Mouse (Mus musculus) WW6 (cell line): ENCODE measurements around the gene Chrne.

ENCODE experiments used
- DNase-seq: peaks from one replicate; pipeline ENCODE4 v3.0.0-alpha.2; 2013; ENCODE audit warnings: low read depth, low spot score

Gene Chrne

GRCm38 (mm10) chr11:70628431-70628830, 9.4 kb upstream of the Chrne start:
- DNase-seq = no peak

DNA sequence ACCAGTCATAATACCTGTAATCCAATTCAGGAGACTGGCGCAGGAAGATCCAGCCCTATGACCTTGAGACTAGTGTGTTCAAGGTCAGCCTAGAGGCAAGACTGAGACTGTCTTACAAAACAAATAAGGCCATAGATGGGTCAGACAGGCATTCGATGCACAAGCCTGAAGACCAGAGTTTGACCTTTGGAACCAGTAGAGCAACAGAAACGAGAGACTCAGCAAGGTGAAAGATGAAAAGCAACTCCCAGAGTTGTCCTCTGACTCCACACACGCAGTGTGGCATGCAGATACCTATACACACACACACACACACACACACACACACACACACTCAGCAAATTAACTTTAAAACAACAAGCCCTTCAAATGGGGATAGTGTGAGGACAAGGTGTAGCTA, 7.9 kb upstream of the Chrne start:
- DNase-seq = no peak

- DNase-seq = no peak
Measured at GRCm38 (mm10) chr11:70625473-70625872, 6.5 kb upstream of the Chrne start.

GRCm38 (mm10) chr11:70623053-70623742, 4.2 kb upstream of the Chrne start:
- DNase-seq = peak; percentile 60

- DNase-seq = no peak
Measured at GRCm38 (mm10) chr11:70621972-70622814, 3.2 kb upstream of the Chrne start.

- DNase-seq = no peak
Measured at GRCm38 (mm10) chr11:70615516-70616093, 3.4 kb downstream of the Chrne start, which contains the start of gene 4930544D05Rik. Gene 4930544D05Rik, plus strand, starts transcription at chr11:70615848.

DNA sequence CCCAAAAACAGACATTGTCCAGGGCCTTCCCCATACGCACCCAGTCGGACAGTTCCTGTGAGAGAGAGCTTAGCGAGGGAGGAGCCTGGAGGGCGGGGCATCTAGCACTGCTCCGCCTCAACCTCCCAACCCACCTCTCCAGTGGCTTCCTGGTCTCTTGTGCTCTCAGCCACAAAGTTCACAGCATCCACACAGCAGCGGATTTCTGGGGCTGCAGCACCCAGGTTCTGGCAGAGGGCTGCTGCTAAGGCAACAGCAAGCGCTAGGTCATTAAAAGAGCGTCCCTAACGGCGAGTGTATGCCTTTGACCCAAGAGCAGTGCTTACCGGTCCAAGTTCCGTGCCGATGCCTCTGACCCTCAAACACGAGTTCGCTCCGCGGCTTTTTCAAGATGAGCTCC, 3.9 kb downstream of the Chrne start:
- peak; percentile 71 for DNase-seq

- no peak for DNase-seq
Measured at GRCm38 (mm10) chr11:70612505-70612904, 6.5 kb downstream of the Chrne start.

- DNase-seq = no peak
Measured at GRCm38 (mm10) chr11:70610752-70611151, 8.3 kb downstream of the Chrne start.

- peak; percentile 50 for DNase-seq
Measured at GRCm38 (mm10) chr11:70608381-70609066, 10.5 kb downstream of the Chrne start.

DNA sequence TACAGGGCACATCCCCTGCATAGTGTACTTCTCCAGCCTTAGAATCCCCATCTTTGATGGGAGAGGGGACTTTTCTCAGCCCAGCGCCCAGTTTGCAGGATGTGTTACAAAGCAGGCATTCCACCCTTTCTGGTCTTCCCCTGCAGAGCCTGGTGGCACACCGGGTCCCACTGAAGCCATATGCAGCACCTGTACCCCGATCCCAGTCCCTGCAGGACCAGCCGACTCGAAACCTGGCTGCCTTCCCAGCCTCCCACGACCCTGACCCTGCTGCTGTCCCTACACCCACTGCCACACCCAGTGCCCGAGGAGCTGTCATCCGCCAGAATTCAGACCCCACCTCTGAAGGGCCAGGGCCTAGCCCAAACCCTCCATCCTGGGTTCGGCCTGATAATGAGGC, 11.4 kb downstream of the Chrne start:
- no peak for DNase-seq

- DNase-seq = no peak
Measured at GRCm38 (mm10) chr11:70606717-70607116, 12.3 kb downstream of the Chrne start.

- peak; percentile 54 for DNase-seq
Measured at GRCm38 (mm10) chr11:70605024-70605566, 13.9 kb downstream of the Chrne start.

GRCm38 (mm10) chr11:70598451-70598953, 20.5 kb downstream of the Chrne start:
- no peak for DNase-seq

- no peak for DNase-seq
Measured at GRCm38 (mm10) chr11:70597301-70597700, 21.7 kb downstream of the Chrne start.

DNA sequence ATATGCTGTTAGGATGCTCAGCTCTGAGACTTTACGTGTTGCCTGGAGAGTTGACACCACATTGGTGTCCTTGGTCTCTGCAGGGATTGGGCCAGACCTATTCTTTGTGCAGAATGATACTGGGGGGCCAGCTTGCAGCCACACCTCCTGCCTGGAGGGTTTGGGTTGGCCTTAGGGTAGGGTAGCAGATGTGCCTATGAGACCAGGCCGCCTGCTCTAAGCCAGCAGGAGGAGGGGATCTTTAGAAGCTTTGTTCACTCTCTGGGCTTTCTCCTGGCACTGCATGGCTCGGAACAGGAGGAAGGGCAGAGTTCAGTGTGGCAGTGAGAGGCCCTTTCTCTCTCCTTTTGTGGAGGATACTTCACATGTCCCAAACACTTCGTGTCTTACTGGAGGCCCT, 22.9 kb downstream of the Chrne start:
- DNase-seq = no peak

DNA sequence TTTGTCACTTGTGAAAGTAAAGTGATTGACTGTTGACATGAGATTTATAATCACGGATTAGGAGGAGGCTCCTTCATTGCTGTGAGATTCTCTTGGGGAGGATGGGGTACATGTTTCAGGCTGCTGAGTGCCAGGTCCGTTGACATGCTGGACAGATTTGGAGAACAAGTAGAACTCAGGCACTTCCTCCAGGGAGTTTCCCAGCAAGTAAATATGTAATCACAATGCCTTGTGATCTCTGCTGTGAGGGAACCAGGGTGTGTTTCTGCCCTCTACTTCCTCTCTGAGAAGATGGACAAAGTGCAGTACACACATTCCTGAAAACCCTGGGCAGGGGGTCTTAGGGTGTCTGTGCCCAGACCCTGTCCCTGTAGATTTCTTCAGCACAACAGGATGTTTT, 23.4 kb downstream of the Chrne start:
- no peak for DNase-seq

DNA sequence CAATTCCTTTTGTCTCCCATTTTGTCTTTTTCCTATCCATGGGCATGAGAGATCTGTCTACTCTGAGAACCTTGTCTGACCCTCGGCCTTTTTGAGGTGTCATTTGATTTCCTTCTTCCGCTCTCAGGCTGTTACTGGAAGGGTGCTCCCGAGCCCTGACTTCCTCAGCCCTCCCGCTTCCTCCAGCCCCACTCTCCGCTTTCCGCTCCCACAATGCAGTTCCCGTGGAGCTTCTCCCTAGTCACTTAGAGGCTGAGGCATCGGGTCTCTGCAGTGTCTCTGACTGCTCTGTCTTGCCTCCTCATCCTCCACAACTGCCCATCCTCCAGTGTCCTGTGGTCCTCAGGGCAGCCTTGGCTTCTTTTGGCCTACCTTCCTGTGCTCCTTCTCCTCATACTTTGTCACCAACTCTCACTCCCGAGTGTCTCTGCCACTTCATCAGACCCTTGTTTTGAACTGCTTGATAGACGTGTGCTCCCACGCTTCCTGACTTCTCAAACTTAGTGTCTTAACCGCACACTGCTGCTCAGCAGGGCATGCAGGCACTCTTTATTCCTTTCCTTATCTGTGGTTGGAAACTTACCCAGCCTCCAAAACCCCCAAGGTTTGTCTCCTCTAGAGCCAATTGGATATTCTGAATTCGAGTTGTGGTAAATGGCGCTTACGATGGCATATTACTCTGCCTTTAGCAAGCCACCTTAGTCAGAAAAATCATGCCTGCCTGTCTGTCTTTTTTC, 24.6 kb downstream of the Chrne start:
- DNase-seq = no peak

GRCm38 (mm10) chr11:70591733-70592132, 27.3 kb downstream of the Chrne start:
- no peak for DNase-seq

- DNase-seq = no peak
Measured at GRCm38 (mm10) chr11:70586954-70587353, 32.1 kb downstream of the Chrne start.

DNA sequence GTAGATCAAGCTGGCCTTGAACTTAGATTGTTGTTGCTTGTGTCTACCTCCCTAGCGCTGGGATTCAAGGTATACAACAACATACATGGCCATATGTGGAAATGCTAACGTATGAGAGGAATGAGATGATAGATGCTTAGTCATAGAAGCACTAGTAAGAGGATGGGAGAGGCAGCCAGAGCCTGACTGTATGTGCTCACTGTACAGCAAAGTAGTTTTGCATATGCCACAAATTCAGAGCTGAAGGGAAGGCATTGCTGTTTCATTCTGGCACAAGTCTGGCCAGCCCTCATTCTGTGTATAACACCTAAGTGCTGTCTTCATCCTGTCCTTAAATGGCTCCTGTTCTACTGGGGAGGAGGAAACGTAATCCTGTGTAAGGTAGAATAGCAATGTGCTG, 32.8 kb downstream of the Chrne start:
- DNase-seq = no peak
